Mouse (Mus musculus) intestine, embryonic 15.5 days (tissue): ENCODE measurements around the gene 4933415A04Rik. TPM values are rescaled to one million over a fixed set of nuclear protein-coding genes. Genes with fewer than 3 reads are reported as not detected.

ENCODE experiments used
- polyA plus RNA-seq: library from polyadenylated mRNA; unstranded; fragments of >200 nt; fragmentation: Nextera tagmentation; extraction: Ambion mirVana; gene quantifications from 2 replicates; pipeline ENCODE4 v1.2.1, GENCODE M21; 2015

4933415A04Rik gene
- polyA plus RNA-seq, 1 experiment from 2014 or later: 4.4 TPM

Other genes with a start within 250 kb of the 4933415A04Rik start
- gene Pttg1, start 160.8 kb upstream of the 4933415A04Rik start, polyA plus RNA-seq: 64.5 and 68.6 TPM in 2 replicates
- 44.1 and 48.0 TPM in 2 replicates for gene Slu7, start 153.3 kb upstream of the 4933415A04Rik start, polyA plus RNA-seq
- gene C1qtnf2, start 112.8 kb upstream of the 4933415A04Rik start, polyA plus RNA-seq: 6.3 and 6.6 TPM in 2 replicates
- 15.9 and 16.6 TPM in 2 replicates for gene Ccnjl, start 58.3 kb upstream of the 4933415A04Rik start, polyA plus RNA-seq
- 1.2 TPM in 2 replicates for gene Fabp6, start 14.5 kb downstream of the 4933415A04Rik start, polyA plus RNA-seq
- 20.2 and 22.0 TPM in 2 replicates for gene Pwwp2a, start 95.0 kb downstream of the 4933415A04Rik start, polyA plus RNA-seq
- gene Ttc1, start 161.0 kb downstream of the 4933415A04Rik start, polyA plus RNA-seq: 56.6 and 62.6 TPM in 2 replicates